Mouse (Mus musculus): ENCODE measurements at regions not wholly inside any gene's neighbourhood (a gene's known extent, or its start where the extent isn't known, plus 50 kb on each side); places are given as distances from the start of the nearest gene placed in this dataset.
A peak's percentile ranks its signal among the peaks of the same experiment; 100 is the strongest.

GRCm38 (mm10) chr9:92661938-92662337 lies 119.9 kb downstream of the Plod2 start:
- ATAC-seq (replicated peaks; ENCODE audit: poor library complexity, severe bottlenecking): no peak

GRCm38 (mm10) chr9:92667361-92667881 lies 125.4 kb downstream of the Plod2 start:
- no peak for ATAC-seq (replicated peaks; ENCODE audit: poor library complexity, severe bottlenecking)

- ATAC-seq (replicated peaks; ENCODE audit: poor library complexity, severe bottlenecking): no peak
Observed at GRCm38 (mm10) chr9:92671966-92672365, 129.9 kb downstream of the Plod2 start.

- ATAC-seq (replicated peaks; ENCODE audit: poor library complexity, severe bottlenecking): no peak
Observed at GRCm38 (mm10) chr9:92694361-92695016, 152.5 kb downstream of the Plod2 start.

GRCm38 (mm10) chr9:92697971-92698370 lies 155.9 kb downstream of the Plod2 start:
- no peak for ATAC-seq (replicated peaks; ENCODE audit: poor library complexity, severe bottlenecking)

GRCm38 (mm10) chr9:92704752-92705151 lies 162.7 kb downstream of the Plod2 start:
- no peak for ATAC-seq (replicated peaks; ENCODE audit: poor library complexity, severe bottlenecking)

GRCm38 (mm10) chr9:92707011-92707410 lies 165.0 kb downstream of the Plod2 start:
- no peak for ATAC-seq (replicated peaks; ENCODE audit: poor library complexity, severe bottlenecking)

- no peak for ATAC-seq (replicated peaks; ENCODE audit: poor library complexity, severe bottlenecking)
Observed at GRCm38 (mm10) chr9:92717176-92717575, 175.2 kb downstream of the Plod2 start.

- ATAC-seq (replicated peaks; ENCODE audit: poor library complexity, severe bottlenecking): no peak
Observed at GRCm38 (mm10) chr9:92718337-92718736, 176.3 kb downstream of the Plod2 start.

- ATAC-seq (replicated peaks; ENCODE audit: poor library complexity, severe bottlenecking): no peak
Observed at GRCm38 (mm10) chr9:92719251-92719650, 177.2 kb downstream of the Plod2 start.

- no peak for ATAC-seq (replicated peaks; ENCODE audit: poor library complexity, severe bottlenecking)
Observed at GRCm38 (mm10) chr9:92728864-92729263, 186.8 kb downstream of the Plod2 start.

- no peak for ATAC-seq (replicated peaks; ENCODE audit: poor library complexity, severe bottlenecking)
Observed at GRCm38 (mm10) chr9:92731396-92731795, 189.4 kb downstream of the Plod2 start.

GRCm38 (mm10) chr9:92767532-92767931 lies 225.5 kb downstream of the Plod2 start:
- no peak for ATAC-seq (replicated peaks; ENCODE audit: poor library complexity, severe bottlenecking)

- no peak for ATAC-seq (replicated peaks; ENCODE audit: poor library complexity, severe bottlenecking)
Observed at GRCm38 (mm10) chr9:92768432-92768831, 226.4 kb downstream of the Plod2 start.

- ATAC-seq (replicated peaks; ENCODE audit: poor library complexity, severe bottlenecking): peak; percentile 69
Observed at GRCm38 (mm10) chr9:92769528-92769927, 227.5 kb downstream of the Plod2 start.

GRCm38 (mm10) chr9:92771002-92771401 lies 229.0 kb downstream of the Plod2 start:
- ATAC-seq (replicated peaks; ENCODE audit: poor library complexity, severe bottlenecking): no peak

- no peak for ATAC-seq (replicated peaks; ENCODE audit: poor library complexity, severe bottlenecking)
Observed at GRCm38 (mm10) chr9:92771716-92772115, 229.7 kb downstream of the Plod2 start.

- ATAC-seq (replicated peaks; ENCODE audit: poor library complexity, severe bottlenecking): no peak
Observed at GRCm38 (mm10) chr9:92782922-92783454, 241.0 kb downstream of the Plod2 start.

GRCm38 (mm10) chr9:92799695-92800094 lies 257.7 kb downstream of the Plod2 start:
- ATAC-seq (replicated peaks; ENCODE audit: poor library complexity, severe bottlenecking): no peak

- no peak for ATAC-seq (replicated peaks; ENCODE audit: poor library complexity, severe bottlenecking)
Observed at GRCm38 (mm10) chr9:92809469-92809868, 267.4 kb downstream of the Plod2 start.

GRCm38 (mm10) chr9:92820721-92821120 lies 278.7 kb downstream of the Plod2 start:
- no peak for ATAC-seq (replicated peaks; ENCODE audit: poor library complexity, severe bottlenecking)

GRCm38 (mm10) chr9:92826708-92827353 lies 284.8 kb downstream of the Plod2 start:
- no peak for ATAC-seq (replicated peaks; ENCODE audit: poor library complexity, severe bottlenecking)

Data from granulocyte monocyte progenitor cell, adult 5-6 weeks (primary cell).